Mouse (Mus musculus): Measurements from ENCODE around the gene Ippk. TPM values are rescaled to one million over a fixed set of nuclear protein-coding genes. Genes with fewer than 3 reads are reported as not detected.

Gene Ippk
- polyA plus RNA-seq, 1 experiment from 2014 or later: 14.1 TPM

GRCm38 (mm10) chr13:49462921-49463320, 41.9 kb downstream of the Ippk start:
- in situ Hi-C loops (cut with MboI; ENCODE audit: low pct_unique_long_range_greater_than_20kb): no loop called here
- ChIA-PET CTCF (interaction anchor here (2.0 kb wide), 1 partner anchor 14 kb away, joined by 5 read pairs; no protein-coding TSS in a partner anchor), POLR2A (no interaction called here)
- H3K27me3 ChIP-seq: no peaks in the 10 kb centered on the region
- ATAC-seq: no peak
- no peak for TF ChIP-seq CTCF (IDR thresholded peaks at IDR 0.05)
- no peak for DNase-seq (ENCODE audit: low read depth, low spot score)

GRCm38 (mm10) chr13:49465875-49466274, 44.8 kb downstream of the Ippk start:
- no peaks in the 10 kb centered on the region for H3K27me3 ChIP-seq
- POLR2A ChIA-PET: no interaction called here
- no peak for DNase-seq (ENCODE audit: low read depth, low spot score)
- CTCF ChIA-PET: no interaction called here
- in situ Hi-C loops (cut with MboI; ENCODE audit: low pct_unique_long_range_greater_than_20kb): no loop called here
- ATAC-seq: no peak
- TF ChIP-seq CTCF (IDR thresholded peaks at IDR 0.05): no peak

DNA sequence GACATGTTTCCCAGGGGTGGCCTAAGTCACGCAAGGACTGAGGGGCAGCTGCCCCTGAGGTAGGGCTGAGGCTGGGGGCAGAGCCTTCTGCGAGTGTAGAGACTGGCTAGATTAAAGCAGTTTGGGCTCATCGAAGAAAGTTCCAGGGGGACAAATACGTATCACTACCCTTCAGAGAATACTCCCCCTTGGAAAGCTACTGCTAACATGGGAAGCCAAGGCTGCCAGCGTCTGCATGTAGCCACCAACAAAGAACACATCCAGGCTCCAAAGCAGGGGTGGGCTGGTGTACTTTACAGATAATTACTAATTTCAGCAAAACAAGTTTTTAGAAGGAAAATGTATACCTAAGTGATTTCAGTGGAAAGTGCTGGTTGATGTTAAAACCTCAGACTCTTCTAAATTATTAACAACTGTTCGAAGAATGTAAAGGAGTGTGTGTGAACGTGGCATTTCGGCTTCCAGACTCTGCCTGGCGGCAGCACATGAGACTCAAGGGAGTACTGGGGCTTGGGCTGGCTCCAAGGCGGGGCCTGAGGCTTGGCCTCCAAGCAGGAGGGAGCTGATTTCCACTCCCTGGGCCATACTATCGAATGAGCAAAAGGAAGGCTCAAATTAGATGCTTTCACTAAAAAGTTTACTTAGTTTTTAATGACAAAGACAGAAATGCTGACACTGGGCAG, 45.5 kb downstream of the Ippk start:
- H3K27me3 ChIP-seq: no peaks in the 10 kb centered on the region
- ATAC-seq: no peak
- POLR2A ChIA-PET: interaction anchor here (1.2 kb wide), 1 partner anchor 10 kb away, joined by 3 read pairs; no protein-coding TSS in a partner anchor
- DNase-seq (ENCODE audit: low read depth, low spot score): no peak
- in situ Hi-C loops (cut with MboI; ENCODE audit: low pct_unique_long_range_greater_than_20kb): no loop called here
- no peak for TF ChIP-seq CTCF (IDR thresholded peaks at IDR 0.05)
- CTCF ChIA-PET: interaction anchor here (3.9 kb wide), 1 partner anchor 12 kb away, joined by 21 read pairs; no protein-coding TSS in a partner anchor

DNA sequence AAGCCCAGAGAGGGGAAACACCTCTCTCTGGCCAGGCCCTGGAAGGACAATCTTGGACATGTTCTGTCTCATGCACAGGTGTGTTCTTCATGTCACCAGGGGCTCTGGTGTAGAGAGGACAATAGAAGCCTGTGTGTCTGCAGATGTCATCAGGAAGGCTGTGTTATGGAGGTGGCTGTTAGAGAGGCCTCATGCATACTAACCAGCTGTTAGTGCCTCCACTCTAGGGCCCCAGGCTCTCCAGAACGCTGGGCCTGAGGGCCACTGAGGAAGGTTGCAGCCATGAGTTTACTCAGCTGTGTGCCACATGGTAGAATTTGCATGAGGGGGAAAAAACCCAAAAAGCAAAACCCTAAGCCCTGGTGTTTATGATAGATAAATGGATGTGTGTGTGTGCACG, 46.5 kb downstream of the Ippk start:
- in situ Hi-C loops (cut with MboI; ENCODE audit: low pct_unique_long_range_greater_than_20kb): no loop called here
- DNase-seq (ENCODE audit: low read depth, low spot score) (no peak), ATAC-seq (peak; percentile 67)
- ChIA-PET CTCF (interaction anchor here (1.7 to 3.9 kb wide), 2 partner anchors 8 to 11 kb away, joined by 6 to 21 read pairs; no protein-coding TSS in a partner anchor), POLR2A (interaction anchor here (1.2 kb wide), 1 partner anchor 9 kb away, joined by 3 read pairs; no protein-coding TSS in a partner anchor)
- no peaks in the 10 kb centered on the region for H3K27me3 ChIP-seq
- TF ChIP-seq CTCF (IDR thresholded peaks at IDR 0.05): no peak

DNA sequence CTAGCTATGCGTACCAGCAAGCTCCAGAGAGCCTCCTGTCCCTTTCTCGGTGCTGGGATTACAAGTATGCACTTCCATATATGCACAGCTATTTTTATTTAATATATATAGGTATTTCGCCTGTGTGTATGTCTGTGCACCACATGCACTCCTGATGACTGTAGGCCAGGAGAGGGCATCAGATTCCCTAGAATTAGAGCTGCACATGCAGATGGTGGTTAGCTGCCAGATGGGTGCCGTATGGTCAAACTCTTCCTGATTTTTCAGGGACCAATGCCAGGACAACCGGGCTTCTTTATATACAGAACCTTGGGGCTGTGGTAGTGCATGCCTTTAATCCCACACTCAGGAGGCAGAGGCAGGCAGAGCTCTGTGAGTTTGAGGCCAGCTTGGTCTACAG, 48.0 kb downstream of the Ippk start:
- TF ChIP-seq CTCF (IDR thresholded peaks at IDR 0.05): peak; percentile 19
- no peaks in the 10 kb centered on the region for H3K27me3 ChIP-seq
- in situ Hi-C loops (cut with MboI; ENCODE audit: low pct_unique_long_range_greater_than_20kb): no loop called here
- ATAC-seq (no peak), DNase-seq (ENCODE audit: low read depth, low spot score) (no peak)
- POLR2A ChIA-PET: no interaction called here
- CTCF ChIA-PET: interaction anchor here (1.0 to 3.9 kb wide), 8 partner anchors 9 to 77 kb away, joined by 3 to 21 read pairs (median 3); no protein-coding TSS in a partner anchor

- DNase-seq (ENCODE audit: low read depth, low spot score) (no peak), ATAC-seq (no peak)
- no peak for TF ChIP-seq CTCF (IDR thresholded peaks at IDR 0.05)
- H3K27me3 ChIP-seq: no peaks in the 10 kb centered on the region
- POLR2A ChIA-PET: no interaction called here
- CTCF ChIA-PET: interaction anchor here (0.6 to 3.9 kb wide), 4 partner anchors 8 to 1654 kb away, joined by 3 to 21 read pairs (median 4); no protein-coding TSS in a partner anchor
- in situ Hi-C loops (cut with MboI; ENCODE audit: low pct_unique_long_range_greater_than_20kb): no loop called here
Observed at GRCm38 (mm10) chr13:49470319-49470718, 49.3 kb downstream of the Ippk start.

DNA sequence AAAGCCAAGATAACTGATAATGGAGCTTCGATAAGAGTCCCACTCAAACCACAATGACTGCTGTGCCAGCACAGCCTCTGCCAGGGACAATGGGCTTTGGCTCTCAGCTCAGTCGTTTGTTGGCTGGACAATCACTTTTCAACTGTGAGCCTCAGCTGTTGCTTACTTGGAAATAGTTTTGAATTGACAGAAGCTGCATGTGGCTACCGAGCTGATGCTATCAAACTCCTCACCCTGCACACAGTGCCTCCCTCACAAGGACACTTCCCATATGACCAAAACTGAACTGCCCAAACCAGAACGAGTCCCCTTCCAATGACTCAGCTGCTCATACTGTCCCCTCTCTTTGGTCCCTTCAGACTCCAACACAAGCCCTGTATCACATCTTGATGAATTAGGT, 49.8 kb downstream of the Ippk start:
- ATAC-seq: no peak
- DNase-seq (ENCODE audit: low read depth, low spot score): no peak

GRCm38 (mm10) chr13:49471981-49472675, 51.1 kb downstream of the Ippk start:
- POLR2A ChIA-PET: no interaction called here
- no peak for ATAC-seq

More for the DNA sequence above, 49.8 kb downstream of the Ippk start:
- in situ Hi-C loops (cut with MboI; ENCODE audit: low pct_unique_long_range_greater_than_20kb): no loop called here
- ChIA-PET POLR2A (no interaction called here), CTCF (interaction anchor here (1.4 kb wide), 1 partner anchor 11 kb away, joined by 3 read pairs; no protein-coding TSS in a partner anchor)
- H3K27me3 ChIP-seq: no peaks in the 10 kb centered on the region
- TF ChIP-seq CTCF (IDR thresholded peaks at IDR 0.05): no peak

GRCm38 (mm10) chr13:49472676-49473005, 51.6 kb downstream of the Ippk start:
- in situ Hi-C loops (cut with MboI; ENCODE audit: low pct_unique_long_range_greater_than_20kb): no loop called here
- DNase-seq (ENCODE audit: low read depth, low spot score) (no peak), ATAC-seq (no peak)
- TF ChIP-seq CTCF (IDR thresholded peaks at IDR 0.05): no peak
- no peaks in the 10 kb centered on the region for H3K27me3 ChIP-seq
- CTCF ChIA-PET: interaction anchor here (1.1 kb wide), 1 partner anchor 39 kb away, joined by 3 read pairs; no protein-coding TSS in a partner anchor
- POLR2A ChIA-PET: no interaction called here

More at GRCm38 (mm10) chr13:49471981-49472675, 51.1 kb downstream of the Ippk start:
- no peak for DNase-seq (ENCODE audit: low read depth, low spot score)
- TF ChIP-seq CTCF (IDR thresholded peaks at IDR 0.05): no peak
- CTCF ChIA-PET: interaction anchor here (1.1 to 1.4 kb wide), 2 partner anchors 10 to 39 kb away, joined by 3 read pairs; no protein-coding TSS in a partner anchor
- in situ Hi-C loops (cut with MboI; ENCODE audit: low pct_unique_long_range_greater_than_20kb): no loop called here
- H3K27me3 ChIP-seq: no peaks in the 10 kb centered on the region

DNA sequence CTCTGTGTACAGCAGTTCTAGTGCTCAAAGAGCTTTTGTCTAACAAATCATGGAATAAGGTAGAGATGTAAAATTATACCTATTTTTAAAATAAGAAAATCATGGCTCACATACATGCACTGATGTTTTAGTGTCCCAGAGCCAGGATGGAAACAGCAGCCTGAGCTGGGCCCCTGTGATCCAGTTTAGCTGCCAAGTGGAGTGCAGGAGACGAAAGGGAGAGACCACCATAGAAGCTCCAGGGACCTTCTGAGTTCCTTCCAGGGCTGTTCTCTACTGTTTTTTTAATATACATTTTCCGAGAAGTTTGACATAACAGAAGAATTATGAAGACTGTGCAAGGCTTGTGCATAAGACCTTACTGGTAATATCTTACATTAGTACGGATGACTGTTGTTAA, 56.8 kb downstream of the Ippk start:
- no peak for TF ChIP-seq CTCF (IDR thresholded peaks at IDR 0.05)
- POLR2A ChIA-PET: interaction anchor here (0.8 to 0.9 kb wide), 2 partner anchors 14 to 144 kb away, joined by 3 read pairs; no protein-coding TSS in a partner anchor
- CTCF ChIA-PET: interaction anchor here (1.0 to 4.9 kb wide), 2 partner anchors 10 to 15 kb away, joined by 3 to 21 read pairs; partner anchors contain the start of gene Tes3-ps
- no peak for ATAC-seq
- in situ Hi-C loops (cut with MboI; ENCODE audit: low pct_unique_long_range_greater_than_20kb): no loop called here
- H3K27me3 ChIP-seq: no peaks in the 10 kb centered on the region
- DNase-seq (ENCODE audit: low read depth, low spot score): no peak
